Mouse (Mus musculus) kidney, adult 18-20 months (tissue): ENCODE data around the gene Ccnd3.
A peak's percentile ranks its signal among the peaks of the same experiment; 100 is the strongest.

Experiments used
- DNase-seq: peaks from one replicate; pipeline ENCODE4 v3.0.0; 2021

Gene Ccnd3

DNA sequence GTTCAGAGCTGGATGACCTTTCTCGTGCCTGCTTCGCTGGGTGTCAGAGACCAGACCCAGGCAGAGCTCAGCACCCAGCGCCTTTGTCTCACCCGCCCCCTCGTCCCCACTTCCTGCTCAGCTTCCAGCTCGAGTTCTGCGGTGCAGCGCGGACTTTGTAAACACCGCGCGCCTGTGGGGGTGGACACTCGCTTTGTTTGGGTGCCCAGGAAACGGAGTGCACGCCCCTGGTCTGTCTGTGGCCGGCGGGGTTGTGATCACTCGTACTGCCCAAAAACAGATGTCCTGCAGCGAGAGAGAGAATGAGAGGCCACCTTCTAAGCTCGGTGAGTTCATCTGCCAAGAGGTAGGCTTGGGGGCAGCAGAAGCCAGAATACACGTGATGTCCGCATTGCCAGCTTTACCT is at the start of gene Ccnd3:
Ccnd3 (plus strand) TSS at position 111 of the 406 bp plus-strand sequence.
- DNase-seq: peak; percentile 81

DNA sequence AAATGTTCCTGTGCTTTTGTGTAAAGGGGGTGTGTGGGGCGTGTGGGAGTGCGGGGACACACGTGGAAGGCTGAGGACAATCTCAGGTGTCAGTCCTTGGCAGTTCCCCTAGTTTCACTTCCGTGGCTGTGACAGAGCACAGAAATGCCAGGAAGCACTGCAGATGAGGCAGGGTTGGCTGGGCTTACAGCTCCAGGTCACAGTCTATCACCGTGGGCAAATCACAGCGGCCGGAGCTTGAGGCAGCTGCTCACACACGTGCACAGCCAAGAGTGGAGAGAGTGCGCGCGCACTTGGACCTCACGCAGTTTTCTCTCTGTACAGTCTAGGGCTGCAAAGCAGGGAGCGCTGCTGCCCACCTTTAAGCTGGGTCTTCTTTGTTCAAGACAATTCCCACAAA is 46.5 kb upstream of the Ccnd3 start:
- no peak for DNase-seq

DNA sequence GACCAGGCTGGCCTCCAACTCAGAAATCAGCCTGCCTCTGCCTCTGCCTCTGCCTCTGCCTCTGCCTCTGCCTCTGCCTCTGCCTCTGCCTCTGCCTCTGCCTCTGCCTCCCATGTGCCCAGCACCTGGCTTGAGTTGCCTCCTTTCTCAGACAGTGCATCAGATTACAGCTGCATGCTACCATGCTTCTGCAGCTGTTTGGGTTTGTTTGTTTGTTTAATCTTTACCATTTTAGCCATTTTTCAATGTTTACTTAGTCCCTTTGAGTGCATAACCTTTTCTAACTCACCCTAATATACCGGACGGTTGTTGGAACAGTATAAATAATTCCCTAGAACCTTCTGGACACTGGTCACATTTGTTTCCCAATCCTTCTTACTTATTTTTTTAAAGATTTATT is 45.9 kb upstream of the Ccnd3 start:
- no peak for DNase-seq

DNA sequence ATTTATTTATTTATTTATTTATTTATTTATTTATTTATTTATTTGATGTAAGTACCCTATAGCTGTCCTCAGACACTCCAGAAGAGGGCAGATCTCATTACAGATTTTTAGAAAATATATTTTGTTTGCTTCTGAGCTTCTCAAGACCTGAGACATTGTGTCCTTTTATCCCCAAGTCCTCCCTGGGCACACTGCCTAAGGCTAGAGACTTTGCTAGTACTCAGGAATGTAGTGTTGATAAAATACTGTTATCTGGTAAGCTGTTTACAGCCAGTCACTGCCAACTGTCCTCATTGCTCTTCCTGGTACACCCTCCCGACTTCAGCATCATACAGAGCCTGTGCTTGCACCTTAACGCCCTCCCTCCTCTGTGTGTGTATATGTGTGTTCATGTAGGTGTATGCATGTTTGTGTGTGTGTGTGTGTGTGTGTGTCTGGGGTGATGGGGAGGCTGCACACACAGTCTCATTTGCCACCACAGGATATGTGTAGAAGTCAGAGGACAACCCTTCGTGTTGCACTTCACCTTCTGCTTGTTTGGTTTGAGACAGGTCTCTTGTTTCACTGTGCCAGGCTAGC is 45.4 kb upstream of the Ccnd3 start:
- no peak for DNase-seq

DNA sequence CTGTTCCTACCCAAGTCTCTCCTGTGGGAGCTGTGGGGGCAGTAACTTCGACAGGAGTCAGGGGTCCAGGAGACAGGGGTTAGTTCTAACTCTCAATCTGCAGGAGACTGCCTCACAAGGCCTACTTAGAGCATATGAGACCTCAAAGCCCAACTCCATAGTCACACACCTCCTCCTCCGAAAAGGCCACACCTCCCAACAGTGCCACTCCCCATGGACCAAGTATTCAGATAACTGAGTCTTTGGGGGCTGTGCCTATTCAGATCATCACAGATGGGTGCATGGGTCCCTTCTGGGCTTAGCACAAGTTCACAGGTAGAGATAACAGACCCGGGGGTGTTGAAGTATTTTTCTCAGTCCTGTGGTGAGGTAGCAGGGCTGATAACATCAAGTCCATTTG is 43.2 kb upstream of the Ccnd3 start:
- DNase-seq: no peak

DNA sequence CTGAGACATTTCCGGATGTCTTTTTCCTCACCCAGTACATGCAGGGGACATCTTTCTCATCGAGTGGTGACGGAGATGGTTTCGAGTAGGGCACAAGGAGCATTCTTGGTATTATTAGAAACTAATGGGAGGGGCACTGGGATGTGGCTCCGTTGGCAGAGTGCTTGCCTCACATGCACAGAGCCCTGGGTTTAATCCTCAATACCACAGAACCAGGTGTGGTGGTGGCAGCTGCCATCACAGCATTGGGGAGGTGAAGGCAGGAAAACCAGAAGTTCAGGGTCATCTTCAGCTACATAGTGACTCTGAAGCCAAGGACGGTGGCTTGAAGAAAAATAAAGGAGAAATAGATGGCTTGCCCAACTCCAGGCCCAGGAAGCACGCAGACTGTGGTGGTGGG is 42.6 kb upstream of the Ccnd3 start:
- DNase-seq: no peak

DNA sequence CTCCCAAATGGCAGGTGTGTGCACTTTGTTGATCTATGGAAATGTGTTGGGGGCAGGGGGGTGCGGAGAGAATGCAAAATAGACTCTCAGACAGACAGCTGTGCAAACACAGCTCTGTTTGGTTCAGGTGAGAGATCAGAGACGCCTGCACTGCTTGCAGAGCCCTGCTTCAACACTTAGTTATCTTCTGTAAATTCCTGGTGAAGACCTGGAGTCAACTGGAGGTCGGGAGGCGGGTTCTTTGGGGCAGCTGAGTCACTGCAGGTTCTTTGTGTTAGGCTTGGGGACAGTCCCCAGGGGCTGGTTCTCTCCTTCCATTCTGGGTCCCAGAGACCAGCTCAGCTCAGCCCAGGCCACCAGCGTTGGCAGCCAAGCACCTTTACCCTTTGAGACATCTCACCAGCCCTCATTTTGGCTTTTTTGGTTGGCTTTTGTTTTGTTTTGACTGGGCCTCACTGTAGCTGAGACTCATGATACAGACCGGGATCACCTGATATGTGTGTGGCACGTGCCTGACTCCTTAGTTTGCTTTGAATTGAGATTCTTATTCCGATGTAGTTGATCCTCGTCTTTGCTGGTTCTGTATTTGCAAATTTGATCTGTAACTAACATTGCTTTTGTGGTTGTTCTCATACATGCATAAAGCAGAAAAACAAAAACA is 42.0 kb upstream of the Ccnd3 start:
- DNase-seq: no peak

- no peak for DNase-seq
These were observed 40.4 kb upstream of the Ccnd3 start for GRCm38 (mm10) chr17:47464248-47464965.

- DNase-seq: no peak
These were observed 39.8 kb upstream of the Ccnd3 start for GRCm38 (mm10) chr17:47465016-47465415.

DNA sequence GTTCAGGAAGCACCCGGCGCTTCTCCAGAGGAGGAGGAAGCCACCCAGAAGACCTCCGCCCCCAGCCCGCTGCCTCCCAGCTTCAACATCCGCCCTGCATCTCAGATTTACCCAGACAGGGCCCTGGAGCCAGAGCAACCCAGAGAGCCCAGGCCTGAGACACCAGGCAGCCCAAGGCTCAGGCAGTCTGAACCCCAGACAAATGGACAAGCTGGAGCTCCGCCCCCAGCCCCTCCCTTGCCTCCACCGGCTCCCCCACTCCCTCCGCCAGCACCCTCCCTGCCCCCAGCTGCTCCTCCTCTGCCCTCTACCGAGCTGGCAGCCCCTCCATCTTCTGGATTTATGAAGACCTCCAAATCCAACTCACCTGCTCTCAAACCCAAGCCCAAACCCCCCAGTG is 38.6 kb upstream of the Ccnd3 start:
- no peak for DNase-seq

DNA sequence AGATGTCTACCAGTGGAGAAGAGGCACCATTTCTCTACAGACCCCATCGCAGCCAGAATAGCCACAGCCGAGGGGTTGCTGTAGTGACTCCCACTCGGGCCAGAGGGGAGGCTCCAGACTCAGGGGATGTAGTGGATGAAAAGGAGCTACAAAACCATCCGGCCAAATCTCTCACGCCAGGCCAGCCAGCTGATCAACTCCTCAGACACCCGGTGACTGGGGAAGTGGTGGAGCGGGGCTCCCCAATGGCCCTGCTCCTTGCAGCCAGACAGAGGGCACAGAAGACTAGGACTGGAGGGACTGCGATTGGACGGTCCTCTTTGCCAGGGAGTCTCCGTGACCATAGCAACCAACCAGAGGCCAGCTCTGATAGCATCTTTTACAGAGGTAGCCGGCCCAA is 37.2 kb upstream of the Ccnd3 start:
- DNase-seq: no peak

GRCm38 (mm10) chr17:47468063-47468462 is 36.8 kb upstream of the Ccnd3 start:
- no peak for DNase-seq

GRCm38 (mm10) chr17:47468466-47468865 is 36.4 kb upstream of the Ccnd3 start:
- DNase-seq: no peak

GRCm38 (mm10) chr17:47469642-47470041 is 35.2 kb upstream of the Ccnd3 start:
- no peak for DNase-seq

- no peak for DNase-seq
These were observed 34.7 kb upstream of the Ccnd3 start for GRCm38 (mm10) chr17:47470121-47470520.

DNA sequence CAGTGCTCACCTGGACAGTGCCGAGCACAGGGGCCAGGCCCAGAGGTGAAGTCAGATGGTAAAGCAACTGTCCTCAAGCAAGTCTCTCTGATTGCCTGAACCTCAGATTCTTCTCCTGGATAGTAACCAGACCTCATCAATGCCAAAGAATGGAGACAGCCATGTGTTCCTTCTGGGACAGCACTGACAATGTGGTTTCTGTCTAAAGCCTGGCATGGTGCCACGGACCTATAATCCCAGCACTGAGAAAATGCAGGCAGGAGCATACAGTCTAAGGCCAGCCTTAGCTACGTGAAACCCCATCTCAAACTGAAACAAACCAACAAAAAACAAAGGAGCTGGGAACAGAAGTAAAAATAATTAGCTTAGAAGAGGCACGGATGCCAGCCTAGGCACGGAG is 34.2 kb upstream of the Ccnd3 start:
- DNase-seq: peak; percentile 5

DNA sequence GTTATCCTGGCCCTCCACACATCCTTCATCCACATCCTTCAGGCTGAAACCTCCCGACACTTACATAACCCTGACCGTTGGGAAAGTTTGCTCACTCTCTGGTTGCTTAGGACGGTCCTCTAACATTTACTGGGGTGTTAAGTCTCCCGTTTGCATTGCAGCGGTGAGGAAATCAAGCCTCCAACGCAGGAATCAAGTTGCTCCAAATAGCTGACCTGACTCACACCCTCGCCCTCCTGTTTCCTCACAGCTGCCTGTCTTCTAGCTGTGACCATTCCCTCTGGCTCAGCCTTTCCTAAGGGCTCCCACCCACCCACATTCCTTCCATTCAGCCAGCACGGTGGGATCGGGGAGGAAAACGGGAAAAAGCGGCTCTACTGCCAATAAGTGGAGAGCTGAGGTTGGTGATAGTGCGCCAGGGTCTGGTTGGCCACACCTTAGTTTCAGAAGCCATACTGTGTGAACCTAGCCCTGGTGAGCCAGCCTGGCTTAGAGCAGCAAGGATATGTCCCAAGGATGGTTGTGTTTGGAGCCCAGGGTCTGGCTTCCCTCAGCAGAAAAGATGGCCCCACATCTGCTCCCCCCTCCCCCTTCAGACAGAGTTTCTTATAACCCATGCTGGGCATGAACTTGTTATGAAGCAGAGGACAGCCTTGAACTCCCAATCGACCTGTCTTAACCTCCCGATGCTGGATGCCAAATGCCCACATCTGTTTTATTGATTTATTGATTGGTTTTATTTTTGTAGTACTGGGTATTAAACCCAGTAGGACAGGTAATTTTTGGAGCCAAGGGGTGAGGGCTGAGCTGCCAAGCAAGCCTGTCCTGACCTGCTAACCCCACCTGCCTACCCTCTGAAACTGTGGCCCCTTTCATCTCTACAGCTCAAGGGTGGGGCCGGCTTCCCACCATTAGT is 32.2 kb upstream of the Ccnd3 start:
- DNase-seq: no peak

- DNase-seq: peak; percentile 69
These were observed 31.3 kb upstream of the Ccnd3 start for GRCm38 (mm10) chr17:47473434-47473974.

- DNase-seq: no peak
These were observed 30.6 kb upstream of the Ccnd3 start for GRCm38 (mm10) chr17:47474250-47474649.

- DNase-seq: no peak
These were observed 29.7 kb upstream of the Ccnd3 start for GRCm38 (mm10) chr17:47475181-47475580.

- no peak for DNase-seq
These were observed 29.1 kb upstream of the Ccnd3 start for GRCm38 (mm10) chr17:47475714-47476113.

DNA sequence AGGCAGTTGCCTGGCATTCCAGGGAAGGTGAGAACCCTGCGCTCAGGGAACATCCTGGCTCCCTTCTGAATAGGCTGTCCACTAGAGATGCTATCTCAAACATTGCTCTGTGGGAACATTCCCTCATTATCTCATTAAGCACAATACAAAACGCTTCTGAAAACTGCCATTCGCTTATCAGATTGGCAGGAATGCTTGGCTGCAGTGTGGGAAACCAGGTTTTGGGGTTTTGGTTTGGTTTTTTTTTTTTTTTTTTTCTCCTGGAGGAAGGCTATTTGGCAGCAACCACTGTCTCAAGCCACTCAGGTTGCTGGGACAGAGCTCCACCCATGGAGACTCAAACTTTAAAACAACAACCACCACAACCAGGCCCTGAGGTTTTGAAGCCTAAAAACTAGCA is 25.0 kb upstream of the Ccnd3 start:
- no peak for DNase-seq

DNA sequence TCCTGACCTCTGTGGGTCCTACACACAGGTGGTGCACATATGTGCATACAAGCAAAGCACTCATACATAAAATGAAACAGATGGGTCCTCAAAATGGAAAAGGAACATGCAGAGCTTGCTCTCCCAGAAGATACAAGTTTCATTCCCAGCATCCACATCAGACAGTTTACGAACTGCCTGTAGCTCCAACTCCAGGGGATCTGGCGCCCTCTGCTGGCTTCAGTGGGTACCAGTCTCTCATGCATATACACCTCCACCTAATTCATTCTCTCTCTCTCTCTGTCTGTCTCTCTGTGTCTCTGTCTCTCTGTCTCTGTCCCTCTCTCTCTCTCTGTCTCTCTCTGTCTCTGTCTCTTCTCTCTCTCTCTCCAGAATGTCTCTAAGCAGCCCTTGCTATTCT is 22.4 kb upstream of the Ccnd3 start:
- peak; percentile 79 for DNase-seq
